Mouse (Mus musculus) adrenal gland, adult 2 months (tissue): ENCODE data around the gene Lipo2. TPM values are rescaled to one million over a fixed set of nuclear protein-coding genes. Genes with fewer than 3 reads are reported as not detected.
"Not testable (repeated sequence)": the region's sequence is repeated elsewhere in the genome, so short reads cannot be mapped to it uniquely, and the experiment has no call there.

Source experiments
- DNase-seq: peaks from one replicate; pipeline ENCODE4 v3.0.0; 2021
- long read RNA-seq: library from polyadenylated mRNA; stranded (forward); transcript quantifications from one replicate; pipeline ENCODE4 v2.0.0, GENCODE M21; 2021
- polyA plus RNA-seq: library from polyadenylated mRNA; depleted of rRNA; stranded (reverse); fragments of >200 nt; gene quantifications from 2 replicates; pipeline ENCODE4 v1.2.3, GENCODE M21; 2012; rRNA removed
- total RNA-seq, 2 experiments: library from RNA; stranded (reverse); gene quantifications; 2 replicates each; pipeline ENCODE4 v1.2.3; 2021

The Lipo2 gene
- total RNA-seq (under 1 TPM; 0.26 to 0.45 TPM), polyA plus RNA-seq (not detected in 2 replicates)
- long read RNA-seq, result 0 reads

DNA sequence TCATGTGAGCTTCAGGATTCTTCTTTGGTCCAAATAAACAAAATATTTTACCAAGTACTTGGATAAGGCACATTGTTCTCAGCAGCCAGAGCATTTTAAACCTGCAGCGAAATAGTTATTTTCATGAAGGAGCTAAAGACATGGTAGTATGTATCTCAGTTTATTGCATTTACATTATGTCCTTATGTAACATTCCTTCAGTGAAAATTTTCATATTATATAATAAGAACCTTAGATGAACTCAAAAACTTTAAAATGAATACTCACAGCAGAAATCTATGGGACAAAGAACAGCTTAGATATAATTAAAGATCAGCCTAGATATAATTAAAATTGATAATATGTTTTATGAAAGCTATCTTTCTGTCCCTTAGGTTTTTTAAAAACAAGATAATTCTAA is at the start of gene Lipo2:
Lipo2 (minus strand) TSS at position 101 of the 400 bp plus-strand sequence.
- DNase-seq, result not testable (repeated sequence)

DNA sequence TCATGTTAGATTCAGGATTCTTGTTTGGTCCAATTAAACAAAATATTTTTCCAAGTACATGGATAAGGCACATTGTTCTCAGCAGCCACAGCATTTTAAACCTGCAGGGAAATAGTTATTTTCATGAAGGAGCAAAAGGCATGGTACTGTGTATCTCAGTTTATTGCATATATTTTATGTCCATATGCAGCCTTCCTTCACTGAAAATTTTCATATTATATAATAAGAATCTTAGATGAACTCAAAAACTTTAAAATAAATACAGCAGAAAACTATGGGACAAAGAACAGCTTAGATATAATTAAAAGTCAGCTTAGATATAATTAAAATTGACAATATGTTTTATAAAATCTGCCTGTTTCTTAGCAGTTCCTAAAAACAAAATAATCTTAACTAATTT is 36.2 kb upstream of the Lipo2 start, which contains the start of gene Lipo1:
Lipo1 (minus strand) TSS at position 101 of the 400 bp plus-strand sequence.
- DNase-seq, result not testable (repeated sequence)

DNA sequence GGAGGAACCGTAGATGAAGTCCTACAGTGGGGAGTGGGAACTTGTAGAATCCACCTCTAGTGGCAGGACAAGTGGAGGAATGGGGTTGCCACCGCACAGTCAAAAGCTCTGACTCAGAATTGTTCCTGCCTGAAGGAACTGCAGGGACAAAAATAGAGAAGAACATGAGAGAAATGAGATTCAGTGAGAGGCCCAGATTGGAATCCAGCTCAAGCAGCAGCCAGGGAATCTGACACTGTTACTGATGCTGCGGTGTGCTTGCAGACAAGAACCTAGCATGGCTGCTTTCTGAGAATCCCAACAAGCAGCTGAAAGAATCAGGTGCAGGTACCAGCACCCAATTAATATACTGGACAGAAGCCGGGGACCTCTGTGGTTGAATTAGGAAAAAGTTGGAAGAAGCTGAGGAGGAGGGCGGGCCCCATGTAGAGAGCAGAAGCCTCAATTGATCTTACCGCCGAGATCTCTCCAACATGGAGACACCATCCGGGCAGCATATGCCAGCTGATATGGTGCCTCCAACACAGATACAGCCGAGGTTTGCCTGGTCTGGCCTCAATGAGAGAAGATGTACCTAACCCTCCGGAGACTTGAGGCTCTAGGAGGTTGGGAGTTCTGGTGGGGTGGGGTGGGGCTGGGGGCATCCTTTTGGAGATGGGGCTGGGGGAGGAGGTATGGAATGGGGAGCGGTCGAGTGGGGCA is 35.6 kb upstream of the Lipo2 start:
- DNase-seq, result no peak

DNA sequence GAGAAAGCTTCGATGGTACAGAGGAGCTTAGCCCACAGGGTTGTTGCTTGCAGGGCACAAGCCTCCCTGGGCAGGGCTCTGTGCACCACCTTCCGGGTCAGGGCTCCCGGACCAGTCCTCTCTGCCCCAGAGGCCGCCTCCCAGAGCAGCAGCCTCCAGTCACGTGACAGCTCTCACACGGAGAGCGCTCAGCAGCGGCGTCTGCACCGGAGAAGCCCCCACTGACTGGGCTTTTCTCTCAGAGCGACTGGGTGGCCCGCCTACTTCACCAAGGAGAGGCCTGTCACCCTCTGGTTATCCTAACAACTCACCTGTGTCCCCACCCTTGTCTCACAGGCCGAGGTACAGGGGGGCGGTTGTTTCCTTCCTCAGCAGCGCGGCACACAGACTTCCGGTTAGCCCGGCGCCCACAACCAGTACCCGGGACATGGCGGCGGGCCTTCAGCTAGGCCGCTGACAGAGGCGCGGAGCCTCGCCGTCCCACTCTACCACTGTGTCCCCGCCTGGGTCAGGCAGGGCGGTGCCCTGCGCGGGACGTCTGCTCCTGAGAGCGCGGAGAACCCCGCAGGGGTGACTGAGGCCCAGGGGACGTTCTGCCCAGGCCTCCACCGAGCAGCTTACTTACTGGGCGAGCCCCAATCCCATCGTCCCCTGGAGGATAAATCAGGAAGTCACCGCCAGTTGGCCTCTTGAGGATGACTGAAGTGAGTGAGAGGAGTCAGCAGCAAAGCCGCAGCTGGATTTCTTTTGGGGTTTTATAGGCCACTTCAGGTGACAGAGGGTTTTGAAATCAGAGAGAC is 10.3 kb upstream of the Lipo2 start, which contains the start of gene Lipo3:
Lipo3 (minus strand) TSS at position 665 of the 800 bp plus-strand sequence.
- DNase-seq, result peak; percentile 43

Other genes with a start within 250 kb of the Lipo2 start
- gene Lipo4, start 233.6 kb downstream of the Lipo2 start, total RNA-seq, result under 1 TPM; 0.20 to 0.41 TPM
- not detected in 2 replicates for gene Lipo4, start 233.6 kb downstream of the Lipo2 start, polyA plus RNA-seq
- not detected for gene Gm8978, start 126.1 kb downstream of the Lipo2 start, total RNA-seq
- not detected in 2 replicates for gene Gm8978, start 126.1 kb downstream of the Lipo2 start, polyA plus RNA-seq
- gene Lipo3, start 10.6 kb upstream of the Lipo2 start, total RNA-seq, result 10 to 100 TPM; 12.2 to 14.1 TPM
- gene Lipo3, start 10.6 kb upstream of the Lipo2 start, polyA plus RNA-seq, result 3.3 and 4.1 TPM in 2 replicates
- not detected for gene Lipo1, start 36.1 kb upstream of the Lipo2 start, total RNA-seq
- gene Lipo1, start 36.1 kb upstream of the Lipo2 start, polyA plus RNA-seq, result not detected in 2 replicates
- not detected for gene Lipf, start 209.8 kb upstream of the Lipo2 start, total RNA-seq
- not detected in 2 replicates for gene Lipf, start 209.8 kb upstream of the Lipo2 start, polyA plus RNA-seq